Mouse (Mus musculus) embryonic facial prominence, embryonic 14.5 days (tissue): ENCODE data around the gene AC170998.1. TPM values are rescaled to one million over a fixed set of nuclear protein-coding genes. Genes with fewer than 3 reads are reported as not detected.
"Not testable (repeated sequence)": the region's sequence is repeated elsewhere in the genome, so short reads cannot be mapped to it uniquely, and the experiment has no call there.

Source experiments
- ATAC-seq: fragments of 200-750 bp; cut with Nextera tagmentation; 2 replicates; pipeline ENCODE4 v1.8.0; 2017; ENCODE audit warnings: low read depth, moderate number of reproducible peaks, moderate TSS enrichment
- DNase-seq: peaks from one replicate; pipeline ENCODE4 v3.0.0-alpha.2; 2015; ENCODE audit warnings: low spot score
- H3K27ac ChIP-seq: fragments of 300-500 bp; sonication (generic); replicated peaks from 2 replicates; pipeline ENCODE4 v1.5.1; 2014; ENCODE audit warnings: low read depth, mild to moderate bottlenecking, low read length, moderate library complexity
- H3K27me3 ChIP-seq: fragments of 300-500 bp; sonication (generic); replicated peaks from 2 replicates; pipeline ENCODE4 v1.6.1; 2014; ENCODE audit warnings: low read length; ENCODE audit not compliant: control insufficient read depth, insufficient read depth
- H3K36me3 ChIP-seq: fragments of 300-500 bp; sonication (generic); 2 replicates; pipeline ENCODE4 v1.6.1; 2014; ENCODE audit warnings: low read length, mixed read lengths; ENCODE audit not compliant: control insufficient read depth, insufficient read depth
- H3K4me1 ChIP-seq: fragments of 300-500 bp; sonication (generic); 2 replicates; pipeline ENCODE4 v1.6.1; 2014; ENCODE audit warnings: antibody characterized with exemption, low read length; ENCODE audit not compliant: control insufficient read depth, insufficient read depth
- H3K4me2 ChIP-seq: fragments of 300-500 bp; sonication (generic); 2 replicates; pipeline ENCODE4 v1.6.1; 2014; ENCODE audit warnings: low read depth, mild to moderate bottlenecking, low read length, moderate library complexity, mixed read lengths
- H3K4me3 ChIP-seq: fragments of 300-500 bp; sonication (generic); 2 replicates; pipeline ENCODE4 v1.5.1; 2014; ENCODE audit warnings: low read depth, mild to moderate bottlenecking, low read length
- H3K9ac ChIP-seq: fragments of 300-500 bp; sonication (generic); 2 replicates; pipeline ENCODE4 v1.6.1; 2014; ENCODE audit warnings: low read depth, mild to moderate bottlenecking, low read length, moderate library complexity, mixed read lengths
- H3K9me3 ChIP-seq: fragments of 300-500 bp; sonication (generic); 2 replicates; pipeline ENCODE4 v1.6.1; 2016; ENCODE audit warnings: low read length; ENCODE audit not compliant: control insufficient read depth
- WGBS: fragments of 180-500 bp; shearing (Covaris S2); extraction: QIAGEN DNeasy Blood & Tissue Kit; methylation state at CpG from one replicate; pipeline ENCODE4 v1.1.7; 2014; 5-methylcytosine and 5-hydroxymethylcytosine counted together
- polyA plus RNA-seq: library from polyadenylated mRNA; unstranded; fragments of >200 nt; fragmentation: Nextera tagmentation; extraction: Ambion mirVana; gene quantifications from 2 replicates; pipeline ENCODE4 v1.2.1, GENCODE M21; 2014

The AC170998.1 gene
- polyA plus RNA-seq, 1 experiment from 2014 or later, result 1.5 TPM

- Histone ChIP-seq H3K4me2 (no peak overlapping the region), H3K4me3 (no peak overlapping the region), H3K4me1 (peaks cover 11% of the 10 kb centered on the region), H3K36me3 (peaks cover 13% of the 10 kb centered on the region), H3K9ac (no peak overlapping the region), H3K27me3 (no peaks in the 10 kb centered on the region), H3K27ac (no peak overlapping the region), H3K9me3 (no peaks in the 10 kb centered on the region)
- 85% methylated on average over 8 of the region's 8 CpGs for WGBS
- ATAC-seq (no peak), DNase-seq (no peak)
Measured at GRCm38 (mm10) chr17:28709552-28710290, 16.2 kb upstream of the AC170998.1 start.

- no peaks in the 10 kb centered on the region for H3K9me3 ChIP-seq
- peak; percentile 53; the same call in 1 of the 2 replicates for ATAC-seq
- peaks cover 11% of the 10 kb centered on the region for H3K4me1 ChIP-seq
- no peak overlapping the region for H3K4me2 ChIP-seq
- no peak overlapping the region for H3K4me3 ChIP-seq
- no peak overlapping the region for H3K9ac ChIP-seq
- no peak for DNase-seq
- H3K36me3 ChIP-seq, result peaks cover 19% of the 10 kb centered on the region
- H3K27me3 ChIP-seq, result no peaks in the 10 kb centered on the region
- 87% methylated on average over 8 of the region's 8 CpGs for WGBS
- no peak overlapping the region for H3K27ac ChIP-seq
Measured at GRCm38 (mm10) chr17:28710291-28710688, 15.6 kb upstream of the AC170998.1 start.

GRCm38 (mm10) chr17:28711237-28711636 is 14.6 kb upstream of the AC170998.1 start:
- no peaks in the 10 kb centered on the region for H3K9me3 ChIP-seq
- H3K27me3 ChIP-seq, result no peaks in the 10 kb centered on the region
- no peak overlapping the region for H3K9ac ChIP-seq
- no peak overlapping the region for H3K27ac ChIP-seq
- DNase-seq, result no peak
- WGBS, result 90% methylated on average over 6 of the region's 6 CpGs
- no peak overlapping the region for H3K4me3 ChIP-seq
- H3K4me1 ChIP-seq, result peaks cover 11% of the 10 kb centered on the region
- H3K4me2 ChIP-seq, result no peak overlapping the region
- H3K36me3 ChIP-seq, result peaks cover 28% of the 10 kb centered on the region
- ATAC-seq, result no peak

- 84% methylated on average over 6 of the region's 6 CpGs for WGBS
- Histone ChIP-seq H3K27me3 (no peaks in the 10 kb centered on the region), H3K4me3 (no peak overlapping the region), H3K27ac (no peak overlapping the region), H3K4me1 (peaks cover 9% of the 10 kb centered on the region; the same call in 1 of the 2 replicates), H3K36me3 (peaks cover 39% of the 10 kb centered on the region), H3K9ac (no peak overlapping the region), H3K9me3 (no peaks in the 10 kb centered on the region), H3K4me2 (no peak overlapping the region)
- ATAC-seq, result no peak
- no peak for DNase-seq
Measured at GRCm38 (mm10) chr17:28712305-28712704, 13.6 kb upstream of the AC170998.1 start.

GRCm38 (mm10) chr17:28714006-28714405 is 11.9 kb upstream of the AC170998.1 start:
- H3K9ac ChIP-seq, result no peak overlapping the region
- WGBS, result 97% methylated on average over 3 of the region's 3 CpGs
- H3K4me1 ChIP-seq, result peaks cover 12% of the 10 kb centered on the region; the same call in 1 of the 2 replicates
- no peak for ATAC-seq
- peaks cover 47% of the 10 kb centered on the region for H3K36me3 ChIP-seq
- H3K4me3 ChIP-seq, result no peak overlapping the region
- no peak overlapping the region for H3K4me2 ChIP-seq
- DNase-seq, result no peak
- H3K27ac ChIP-seq, result no peak overlapping the region
- H3K27me3 ChIP-seq, result no peaks in the 10 kb centered on the region
- H3K9me3 ChIP-seq, result no peaks in the 10 kb centered on the region

- H3K9me3 ChIP-seq, result no peaks in the 10 kb centered on the region
- peaks cover 6% of the 10 kb centered on the region; the same call in 1 of the 2 replicates for H3K4me1 ChIP-seq
- ATAC-seq (no peak), DNase-seq (peak; percentile 35)
- H3K4me3 ChIP-seq, result no peak overlapping the region
- no peak overlapping the region for H3K9ac ChIP-seq
- peak overlapping the region; percentile 53; the same call in 1 of the 2 replicates for H3K27ac ChIP-seq
- H3K36me3 ChIP-seq, result peaks cover 60% of the 10 kb centered on the region
- H3K27me3 ChIP-seq, result no peaks in the 10 kb centered on the region
- 49% methylated on average over 5 of the region's 7 CpGs for WGBS
- H3K4me2 ChIP-seq, result no peak overlapping the region
Measured at GRCm38 (mm10) chr17:28715832-28716548, 9.9 kb upstream of the AC170998.1 start.

GRCm38 (mm10) chr17:28717535-28717934 is 8.3 kb upstream of the AC170998.1 start:
- ATAC-seq, result no peak
- peaks cover 6% of the 10 kb centered on the region; the same call in 1 of the 2 replicates for H3K4me1 ChIP-seq
- no peak overlapping the region for H3K9ac ChIP-seq
- H3K27me3 ChIP-seq, result no peaks in the 10 kb centered on the region
- peaks cover 66% of the 10 kb centered on the region for H3K36me3 ChIP-seq
- no peak overlapping the region for H3K4me3 ChIP-seq
- H3K27ac ChIP-seq, result peak overlapping the region; percentile 53
- H3K9me3 ChIP-seq, result no peaks in the 10 kb centered on the region
- WGBS, result 47% methylated on average over 3 of the region's 3 CpGs
- DNase-seq, result peak; percentile 64
- no peak overlapping the region for H3K4me2 ChIP-seq

- H3K4me1 ChIP-seq, H3K27ac ChIP-seq, H3K4me2 ChIP-seq, H3K9me3 ChIP-seq, DNase-seq, H3K27me3 ChIP-seq, H3K4me3 ChIP-seq, H3K9ac ChIP-seq, ATAC-seq: not testable (repeated sequence)
- peaks cover 92% of the 10 kb centered on the region for H3K36me3 ChIP-seq
- 88% methylated on average over 11 of the region's 11 CpGs for WGBS
Measured at GRCm38 (mm10) chr17:28727511-28727910, 1.6 kb downstream of the AC170998.1 start.
